Mouse (Mus musculus) CH12.LX (cell line): ENCODE results near the gene Pard6a. TPM values are rescaled to one million over a fixed set of nuclear protein-coding genes. Genes with fewer than 3 reads are reported as not detected.

ENCODE experiments used
- DNase-seq: peaks from one replicate; pipeline ENCODE4 v3.0.0-alpha.2; 2013; ENCODE audit errors: extremely low read depth
- H3K27ac ChIP-seq: 2 replicates; pipeline ENCODE4 v1.5.1; 2012; ENCODE audit warnings: low read depth, mild to moderate bottlenecking, control low read depth, moderate library complexity; ENCODE audit not compliant: insufficient read depth
- H3K27me3 ChIP-seq: replicated peaks from 2 replicates; pipeline ENCODE3; 2012; ENCODE audit warnings: inconsistent platforms
- H3K36me3 ChIP-seq, 2 experiments: replicated peaks in 1 of 2; 2 replicates each; pipeline versions ENCODE3 to v1.6.1; 2012; ENCODE audit warnings: inconsistent platforms in 1 of 2, low read length in 1 of 2, mild to moderate bottlenecking in 1 of 2, mixed read lengths in 1 of 2, moderate library complexity in 1 of 2; ENCODE audit not compliant: control insufficient read depth in 1 of 2, insufficient read depth in 1 of 2
- H3K4me1 ChIP-seq, 2 experiments: 2 replicates each; pipeline ENCODE4 v1.6.1; 2012; ENCODE audit warnings: inconsistent platforms in 1 of 2, moderate library complexity in 1 of 2; ENCODE audit not compliant: insufficient read depth in 2 of 2, control insufficient read depth in 1 of 2
- H3K4me2 ChIP-seq: 2 replicates; pipeline ENCODE4 v1.6.1; 2012; ENCODE audit warnings: low read depth, mild to moderate bottlenecking, control low read depth; ENCODE audit not compliant: poor library complexity, insufficient read depth, severe bottlenecking
- H3K4me3 ChIP-seq, 3 experiments: fragments of 150-350 bp in 1 of 3; sonication (generic) in 1 of 3; replicated peaks in 1 of 3; 2 replicates each; pipeline versions ENCODE3 to v1.5.1; 2011 to 2012; ENCODE audit warnings: low read depth in 2 of 3, low read length in 2 of 3, mild to moderate bottlenecking in 2 of 3, moderate library complexity in 2 of 3, control low read depth in 1 of 3, improper control_type of control experiment in 1 of 3, inconsistent platforms in 1 of 3, mixed read lengths in 1 of 3; ENCODE audit not compliant: poor library complexity in 1 of 3
- H3K79me2 ChIP-seq: replicated peaks from 2 replicates; pipeline ENCODE4 v1.6.1; 2012; ENCODE audit warnings: mild to moderate bottlenecking, moderate library complexity; ENCODE audit not compliant: control insufficient read depth, poor library complexity, insufficient read depth, severe bottlenecking; ENCODE audit errors: extremely low read depth
- H3K9ac ChIP-seq: 2 replicates; pipeline ENCODE4 v1.6.1; 2012; ENCODE audit warnings: low read depth, mild to moderate bottlenecking, control low read depth, moderate library complexity; ENCODE audit not compliant: insufficient read depth
- H3K9me3 ChIP-seq: replicated peaks from 2 replicates; pipeline ENCODE3; 2012; ENCODE audit warnings: low read length, inconsistent platforms, mixed read lengths
- BHLHE40 ChIP-seq: IDR thresholded peaks from 2 replicates; pipeline ENCODE4 v1.6.1; 2011; ENCODE audit warnings: mild to moderate bottlenecking, low read depth, low read length, improper control_type of control experiment
- CHD1 ChIP-seq: IDR thresholded peaks from 2 replicates; pipeline ENCODE4 v1.6.1; 2012; ENCODE audit warnings: low read depth, low read length, improper control_type of control experiment, inconsistent platforms
- CHD2 ChIP-seq: IDR thresholded peaks from 2 replicates; pipeline ENCODE4 v1.6.1; 2011; ENCODE audit warnings: low read length, improper control_type of control experiment
- CTCF ChIP-seq, 2 experiments: IDR thresholded peaks in 1 of 2; conservative IDR thresholded peaks in 1 of 2; 2 replicates each; pipeline ENCODE4 v1.5.1; 2011 to 2012; ENCODE audit warnings: low read depth in 2 of 2, low read length in 2 of 2, improper control_type of control experiment in 1 of 2, inconsistent platforms in 1 of 2, mild to moderate bottlenecking in 1 of 2, moderate library complexity in 1 of 2
- E2F4 ChIP-seq: IDR thresholded peaks from 2 replicates; pipeline ENCODE4 v1.6.1; 2011; ENCODE audit warnings: low read depth, low read length, improper control_type of control experiment; ENCODE audit not compliant: insufficient replicate concordance
- EP300 ChIP-seq: IDR thresholded peaks from 2 replicates; pipeline ENCODE4 v1.6.1; 2011; ENCODE audit warnings: low read length, improper control_type of control experiment
- ETS1 ChIP-seq: conservative IDR thresholded peaks from 2 replicates; pipeline ENCODE4 v1.6.1; 2012; ENCODE audit warnings: low read depth, mild to moderate bottlenecking, inconsistent platforms, low read length, improper control_type of control experiment, moderate library complexity
- JUND ChIP-seq: conservative IDR thresholded peaks from 2 replicates; pipeline ENCODE4 v1.6.1; 2011; ENCODE audit warnings: low read depth, low read length, improper control_type of control experiment
- MYC ChIP-seq: IDR thresholded peaks from 2 replicates; pipeline ENCODE4 v1.6.1; 2011; ENCODE audit warnings: low read depth, mild to moderate bottlenecking, improper control_type of control experiment, low read length
- PAX5 ChIP-seq: IDR thresholded peaks from 2 replicates; pipeline ENCODE4 v1.6.1; 2012; ENCODE audit warnings: low read length, inconsistent platforms, mixed read lengths
- POLR2A ChIP-seq: IDR thresholded peaks from 2 replicates; pipeline ENCODE4 v1.6.1; 2011; ENCODE audit warnings: low read depth, mild to moderate bottlenecking, improper control_type of control experiment, low read length
- RCOR1 ChIP-seq: conservative IDR thresholded peaks from 2 replicates; pipeline ENCODE4 v1.6.1; 2012; ENCODE audit warnings: low read depth, mild to moderate bottlenecking, inconsistent platforms, low read length, improper control_type of control experiment
- SMC3 ChIP-seq: IDR thresholded peaks from 2 replicates; pipeline ENCODE4 v1.6.1; 2011; ENCODE audit warnings: low read depth, low read length, improper control_type of control experiment
- TCF12 ChIP-seq: IDR thresholded peaks from 2 replicates; pipeline ENCODE4 v1.6.1; 2014; ENCODE audit warnings: low read depth, mild to moderate bottlenecking, inconsistent platforms, low read length, improper control_type of control experiment
- UBTF ChIP-seq: IDR thresholded peaks from 2 replicates; pipeline ENCODE4 v1.6.1; 2012; ENCODE audit warnings: low read depth, mild to moderate bottlenecking, inconsistent platforms, low read length, improper control_type of control experiment, moderate library complexity
- ZC3H11A ChIP-seq: IDR thresholded peaks from 2 replicates; pipeline ENCODE4 v1.6.1; 2012; ENCODE audit warnings: low read depth, mild to moderate bottlenecking, inconsistent platforms, low read length, improper control_type of control experiment
- ZKSCAN1 ChIP-seq: IDR thresholded peaks from 2 replicates; pipeline ENCODE4 v1.6.1; 2012; ENCODE audit warnings: low read depth, inconsistent platforms, low read length, improper control_type of control experiment, borderline replicate concordance
- ZMIZ1 ChIP-seq: IDR thresholded peaks from 2 replicates; pipeline ENCODE4 v1.6.1; 2012; ENCODE audit warnings: low read depth, mild to moderate bottlenecking, inconsistent platforms, low read length, improper control_type of control experiment
- dilution Hi-C: fragments of 300-500 bp; cut with MboI; formaldehyde crosslinking; loops from 2 replicates; pipeline ENCODE4 v1.14.3; 2020; ENCODE audit warnings: low sequenced_read_pairs; ENCODE audit not compliant: extremely low pct_unique_long_range_greater_than_20kb, extremely low pct_ligation_motif_present
- in situ Hi-C: fragments of 300-500 bp; cut with MboI; formaldehyde crosslinking; loops from 3 replicates; pipeline ENCODE4 v1.14.3; 2019; ENCODE audit warnings: low sequenced_read_pairs, low pct_ligation_motif_present, low pct_unique_long_range_greater_than_20kb, mixed read lengths
- polyA plus RNA-seq: library from polyadenylated mRNA; unstranded; fragments of >175 nt; gene quantifications from 2 replicates; pipeline ENCODE4 v1.2.1, GENCODE M21; 2012; ENCODE audit warnings: low read depth; ENCODE audit not compliant: insufficient read length
- total RNA-seq, 2 experiments: library from RNA; depleted of rRNA; stranded (reverse); fragments of 300-350 nt in 1 of 2; fragments of >200 nt in 1 of 2; gene quantifications; 2 replicates each; pipeline ENCODE4 v1.2.3; 2012 to 2014

Gene Pard6a
- total and polyA plus RNA-seq, 3 experiments = 15.9 to 32.3 (median 23.3) TPM

DNA sequence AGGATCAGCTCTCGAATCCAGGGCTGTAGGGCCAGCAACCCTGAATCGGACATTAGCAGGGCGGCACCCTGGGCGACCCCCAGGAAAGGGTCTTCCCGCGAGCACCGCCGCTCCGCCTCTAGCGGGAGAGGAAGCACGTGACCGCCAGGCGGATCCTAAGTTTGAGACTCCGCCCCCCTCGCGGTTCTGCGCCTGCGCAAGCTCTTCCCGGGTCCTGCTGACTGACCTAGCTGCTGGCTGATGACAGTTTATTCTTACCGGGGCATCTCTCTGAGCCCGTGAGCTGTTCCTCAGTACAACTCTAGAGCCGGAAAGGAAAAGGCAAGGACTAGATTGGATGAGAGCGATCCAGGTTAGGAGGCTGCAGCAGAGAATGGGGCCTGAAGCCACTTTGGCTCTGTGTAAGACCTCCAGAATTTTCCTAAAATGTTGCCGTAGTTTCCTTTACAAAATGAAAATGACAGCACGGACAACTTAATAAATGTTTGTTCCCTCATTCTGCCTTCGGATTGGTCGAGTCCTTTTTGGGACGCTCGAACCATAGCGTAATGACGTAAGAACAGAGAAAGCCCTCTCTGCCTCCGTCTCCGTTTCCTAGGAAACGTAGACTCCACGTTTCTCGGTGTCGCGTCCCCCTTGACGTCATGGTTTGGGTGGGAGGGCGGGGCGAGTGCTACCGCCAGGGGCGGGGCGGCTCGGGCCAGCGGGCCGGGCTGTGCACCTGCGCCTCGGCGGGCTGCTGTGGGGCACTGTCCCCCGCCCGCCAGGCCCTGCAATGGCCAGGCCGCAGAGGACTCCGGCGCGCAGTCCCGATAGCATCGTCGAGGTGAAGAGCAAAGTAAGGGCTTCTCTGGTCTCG lies at the start of gene Pard6a, which contains the start of gene Acd (continued):
- TF ChIP-seq RCOR1 = no peak
- TF ChIP-seq, all 38 proteins: peak for 16

DNA sequence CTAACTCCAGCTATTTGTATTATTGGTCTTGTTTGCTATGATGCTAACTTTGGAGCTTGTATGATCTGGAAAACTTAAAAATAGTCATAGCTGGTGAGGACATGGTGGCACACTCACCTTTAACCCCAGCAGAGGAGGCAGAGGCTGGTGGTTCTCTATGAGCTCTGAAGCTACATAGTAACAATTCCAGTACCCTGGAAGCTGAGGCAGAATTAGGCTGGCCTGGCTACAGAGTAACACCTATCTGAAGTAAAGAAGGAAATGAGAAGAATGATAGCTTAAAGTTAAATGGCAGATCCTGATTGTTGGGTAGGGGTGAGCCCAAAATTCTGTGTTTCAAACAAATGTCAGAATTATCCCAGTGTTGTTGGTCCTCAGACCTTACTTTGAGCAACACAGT lies 43.3 kb upstream of the Pard6a start:
- TF ChIP-seq EP300 = no peak
- no peak for TF ChIP-seq CHD2
- TF ChIP-seq CTCF (conservative IDR thresholded peaks at IDR 0.05 in 1 of 2, IDR thresholded peaks at IDR 0.05 in 1 of 2; ENCODE audit: low read depth in 2 of 2, low read length in 2 of 2) = no peak
- no peak for TF ChIP-seq ZKSCAN1
- TF ChIP-seq MYC = no peak
- no peak for TF ChIP-seq E2F4
- no peak for TF ChIP-seq CHD1
- no peak for TF ChIP-seq SMC3
- TF ChIP-seq POLR2A = no peak
- TF ChIP-seq BHLHE40 = no peak
- no peak for TF ChIP-seq UBTF
- TF ChIP-seq ZMIZ1 = no peak
- TF ChIP-seq ZC3H11A = no peak
- TF ChIP-seq ETS1 = no peak
- no peak for TF ChIP-seq JUND
- H3K9me3 ChIP-seq = no peaks in the 10 kb centered on the region
- dilution Hi-C loops (no loop called here), in situ Hi-C loops (no loop called here)
- no peak overlapping the region for H3K9ac ChIP-seq
- no peaks in the 10 kb centered on the region for H3K27me3 ChIP-seq
- H3K4me2 ChIP-seq = no peak overlapping the region
- H3K27ac ChIP-seq = no peak overlapping the region
- H3K4me1 ChIP-seq = peaks cover 0 to 21% of the 10 kb centered on the region in 2 experiments; a peak in 2 of 4 replicates
- H3K79me2 ChIP-seq = peaks cover 64% of the 10 kb centered on the region
- no peak overlapping the region for H3K4me3 ChIP-seq
- H3K36me3 ChIP-seq = peaks cover 7 to 56% of the 10 kb centered on the region in 2 experiments
- DNase-seq = no peak

DNA sequence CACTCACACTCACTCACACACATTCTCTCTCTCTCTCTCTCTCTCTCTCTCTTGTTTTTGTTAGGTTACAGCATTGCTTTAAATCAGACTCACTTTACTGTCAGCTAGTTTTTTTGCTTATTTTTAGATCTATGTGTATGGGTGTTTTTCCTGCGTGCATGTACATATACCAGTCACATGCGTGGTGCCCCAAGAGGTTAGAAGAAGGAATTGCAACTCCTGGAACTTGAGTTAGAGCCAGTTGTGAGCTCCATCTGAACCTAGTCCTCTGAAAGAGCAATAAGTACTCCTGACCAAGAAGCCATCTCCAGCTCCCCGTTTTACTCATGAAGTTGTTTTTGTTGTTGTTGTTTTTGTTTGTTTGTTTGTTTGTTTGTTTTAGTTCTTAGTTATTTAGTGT lies 39.8 kb upstream of the Pard6a start:
- in situ Hi-C loops = no loop called here
- Histone ChIP-seq H3K9ac (no peak overlapping the region), H3K4me1 (0 out of 4 replicates have a peak, but pooled peaks cover 0 to 2% of the 10 kb centered on the region in 2 experiments), H3K4me3 (no peak overlapping the region), H3K36me3 (peaks cover 21 to 63% of the 10 kb centered on the region in 2 experiments), H3K4me2 (no peak overlapping the region), H3K27me3 (no peaks in the 10 kb centered on the region), H3K79me2 (peaks cover 44% of the 10 kb centered on the region), H3K27ac (no peak overlapping the region), H3K9me3 (no peaks in the 10 kb centered on the region)
- DNase-seq = no peak
- TF ChIP-seq TCF12 (no peak), BHLHE40 (0 out of 2 replicates have a peak, but pooled peaks have one; percentile 8), PAX5 (no peak), CTCF (conservative IDR thresholded peaks at IDR 0.05 in 1 of 2, IDR thresholded peaks at IDR 0.05 in 1 of 2; ENCODE audit: low read depth in 2 of 2, low read length in 2 of 2) (peak; percentile 53 to 57)
- dilution Hi-C loops = no loop called here
